Mouse (Mus musculus) bone marrow, adult 2 months (tissue): Measurements from ENCODE around the gene Gm47429.

Experiments used
- CTCF ChIP-seq: fragments of 200-500 bp; IDR thresholded peaks from 2 replicates; pipeline ENCODE4 v1.5.1; 2011; ENCODE audit warnings: low read length, control low read depth; ENCODE audit not compliant: control insufficient read depth, insufficient read depth
- POLR2A ChIP-seq: fragments of 200-500 bp; IDR thresholded peaks from 2 replicates; pipeline ENCODE4 v1.6.1; 2011; ENCODE audit warnings: low read depth, mild to moderate bottlenecking, control low read depth, low read length, borderline replicate concordance; ENCODE audit not compliant: control insufficient read depth

GRCm38 (mm10) chr13:50418421-50418820 lies 25.3 kb downstream of the Gm47429 start:
- TF ChIP-seq POLR2A, result no peak
- no peak for TF ChIP-seq CTCF
